Mouse (Mus musculus): Measurements from ENCODE around the gene Prcp. TPM values are rescaled to one million over a fixed set of nuclear protein-coding genes. Genes with fewer than 3 reads are reported as not detected.

Prcp gene
- polyA plus RNA-seq, 1 experiment, result 19.7 TPM

- no peak for DNase-seq
- no peak overlapping the region for H3K4me3 ChIP-seq (ENCODE audit: control insufficient read depth, insufficient read depth, low read length)
Measured at GRCm38 (mm10) chr7:92884998-92885660, 10.9 kb downstream of the Prcp start.

GRCm38 (mm10) chr7:92886801-92887200, 12.5 kb downstream of the Prcp start:
- Histone ChIP-seq H3K27ac (ENCODE audit: control insufficient read depth, insufficient read depth, low read length) (no peak overlapping the region), H3K4me3 (ENCODE audit: control insufficient read depth, insufficient read depth, low read length) (no peak overlapping the region), H3K36me3 (ENCODE audit: control insufficient read depth, insufficient read depth, low read length) (no peaks in the 10 kb centered on the region), H3K27me3 (ENCODE audit: control insufficient read depth, insufficient read depth, low read length) (no peaks in the 10 kb centered on the region), H3K4me1 (replicated peaks; ENCODE audit: control insufficient read depth, insufficient read depth, low read length) (no peaks in the 10 kb centered on the region)
- DNase-seq, result no peak
- TF ChIP-seq POLR2A (IDR thresholded peaks at IDR 0.05; ENCODE audit: control insufficient read depth, extremely low read depth, insufficient read depth, low read length, poor library complexity) (no peak), CTCF (IDR thresholded peaks at IDR 0.05; ENCODE audit: borderline replicate concordance, control insufficient read depth, extremely low read depth, insufficient read depth, low read length, poor library complexity) (no peak)
- 94% methylated on average over 7 of the region's 7 CpGs for WGBS

More at GRCm38 (mm10) chr7:92884998-92885660, 10.9 kb downstream of the Prcp start:
- no peaks in the 10 kb centered on the region for H3K27me3 ChIP-seq (ENCODE audit: control insufficient read depth, insufficient read depth, low read length)
- no peaks in the 10 kb centered on the region for H3K36me3 ChIP-seq (ENCODE audit: control insufficient read depth, insufficient read depth, low read length)
- WGBS, result 93% methylated on average over 6 of the region's 6 CpGs
- no peaks in the 10 kb centered on the region for H3K4me1 ChIP-seq (replicated peaks; ENCODE audit: control insufficient read depth, insufficient read depth, low read length)
- TF ChIP-seq POLR2A (IDR thresholded peaks at IDR 0.05; ENCODE audit: control insufficient read depth, extremely low read depth, insufficient read depth, low read length, poor library complexity), result no peak
- no peak overlapping the region for H3K27ac ChIP-seq (ENCODE audit: control insufficient read depth, insufficient read depth, low read length)

GRCm38 (mm10) chr7:92887230-92887629, 13.0 kb downstream of the Prcp start:
- H3K36me3 ChIP-seq (ENCODE audit: control insufficient read depth, insufficient read depth, low read length), result no peaks in the 10 kb centered on the region
- no peak for DNase-seq
- H3K4me1 ChIP-seq (replicated peaks; ENCODE audit: control insufficient read depth, insufficient read depth, low read length), result no peaks in the 10 kb centered on the region

GRCm38 (mm10) chr7:92890211-92890610, 15.9 kb downstream of the Prcp start:
- DNase-seq, result no peak
- Histone ChIP-seq H3K4me3 (ENCODE audit: control insufficient read depth, insufficient read depth, low read length) (no peak overlapping the region), H3K27ac (ENCODE audit: control insufficient read depth, insufficient read depth, low read length) (no peak overlapping the region), H3K27me3 (ENCODE audit: control insufficient read depth, insufficient read depth, low read length) (no peaks in the 10 kb centered on the region), H3K4me1 (replicated peaks; ENCODE audit: control insufficient read depth, insufficient read depth, low read length) (no peaks in the 10 kb centered on the region), H3K36me3 (ENCODE audit: control insufficient read depth, insufficient read depth, low read length) (no peaks in the 10 kb centered on the region)
- 84% methylated on average over 1 of the region's 1 CpGs for WGBS
- TF ChIP-seq POLR2A (IDR thresholded peaks at IDR 0.05; ENCODE audit: control insufficient read depth, extremely low read depth, insufficient read depth, low read length, poor library complexity), result no peak
- TF ChIP-seq CTCF (IDR thresholded peaks at IDR 0.05; ENCODE audit: borderline replicate concordance, control insufficient read depth, extremely low read depth, insufficient read depth, low read length, poor library complexity), result no peak

More at GRCm38 (mm10) chr7:92887230-92887629, 13.0 kb downstream of the Prcp start:
- Histone ChIP-seq H3K27me3 (ENCODE audit: control insufficient read depth, insufficient read depth, low read length) (no peaks in the 10 kb centered on the region), H3K4me3 (ENCODE audit: control insufficient read depth, insufficient read depth, low read length) (no peak overlapping the region), H3K27ac (ENCODE audit: control insufficient read depth, insufficient read depth, low read length) (no peak overlapping the region)
- TF ChIP-seq CTCF (IDR thresholded peaks at IDR 0.05; ENCODE audit: borderline replicate concordance, control insufficient read depth, extremely low read depth, insufficient read depth, low read length, poor library complexity), result no peak
- no peak for TF ChIP-seq POLR2A (IDR thresholded peaks at IDR 0.05; ENCODE audit: control insufficient read depth, extremely low read depth, insufficient read depth, low read length, poor library complexity)
- 92% methylated on average over 5 of the region's 5 CpGs for WGBS

GRCm38 (mm10) chr7:92890618-92891230, 16.5 kb downstream of the Prcp start:
- Histone ChIP-seq H3K36me3 (ENCODE audit: control insufficient read depth, insufficient read depth, low read length) (no peaks in the 10 kb centered on the region), H3K4me3 (ENCODE audit: control insufficient read depth, insufficient read depth, low read length) (no peak overlapping the region), H3K27me3 (ENCODE audit: control insufficient read depth, insufficient read depth, low read length) (no peaks in the 10 kb centered on the region), H3K4me1 (replicated peaks; ENCODE audit: control insufficient read depth, insufficient read depth, low read length) (no peaks in the 10 kb centered on the region), H3K27ac (ENCODE audit: control insufficient read depth, insufficient read depth, low read length) (no peak overlapping the region)
- DNase-seq, result no peak
- no peak for TF ChIP-seq POLR2A (IDR thresholded peaks at IDR 0.05; ENCODE audit: control insufficient read depth, extremely low read depth, insufficient read depth, low read length, poor library complexity)
- TF ChIP-seq CTCF (IDR thresholded peaks at IDR 0.05; ENCODE audit: borderline replicate concordance, control insufficient read depth, extremely low read depth, insufficient read depth, low read length, poor library complexity), result no peak
- WGBS, result 83% methylated on average over 4 of the region's 4 CpGs

GRCm38 (mm10) chr7:92893478-92893877, 19.2 kb downstream of the Prcp start:
- DNase-seq, result no peak
- WGBS, result 40% methylated on average over 3 of the region's 3 CpGs

More at GRCm38 (mm10) chr7:92893478-92893877, 19.2 kb downstream of the Prcp start:
- no peaks in the 10 kb centered on the region for H3K27me3 ChIP-seq (ENCODE audit: control insufficient read depth, insufficient read depth, low read length)
- no peak overlapping the region for H3K4me3 ChIP-seq (ENCODE audit: control insufficient read depth, insufficient read depth, low read length)
- H3K4me1 ChIP-seq (replicated peaks; ENCODE audit: control insufficient read depth, insufficient read depth, low read length), result no peaks in the 10 kb centered on the region
- H3K36me3 ChIP-seq (ENCODE audit: control insufficient read depth, insufficient read depth, low read length), result no peaks in the 10 kb centered on the region
- TF ChIP-seq CTCF (IDR thresholded peaks at IDR 0.05; ENCODE audit: borderline replicate concordance, control insufficient read depth, extremely low read depth, insufficient read depth, low read length, poor library complexity) (no peak), POLR2A (IDR thresholded peaks at IDR 0.05; ENCODE audit: control insufficient read depth, extremely low read depth, insufficient read depth, low read length, poor library complexity) (no peak)
- no peak overlapping the region for H3K27ac ChIP-seq (ENCODE audit: control insufficient read depth, insufficient read depth, low read length)

All from thymus, adult 2 months (tissue).